Mouse (Mus musculus): ENCODE results near the gene Rgl2. TPM values are rescaled to one million over a fixed set of nuclear protein-coding genes. Genes with fewer than 3 reads are reported as not detected.
A peak's percentile ranks its signal among the peaks of the same experiment; 100 is the strongest.

Rgl2 gene
- polyA plus RNA-seq, 1 experiment from 2014 or later = 59.2 TPM

DNA sequence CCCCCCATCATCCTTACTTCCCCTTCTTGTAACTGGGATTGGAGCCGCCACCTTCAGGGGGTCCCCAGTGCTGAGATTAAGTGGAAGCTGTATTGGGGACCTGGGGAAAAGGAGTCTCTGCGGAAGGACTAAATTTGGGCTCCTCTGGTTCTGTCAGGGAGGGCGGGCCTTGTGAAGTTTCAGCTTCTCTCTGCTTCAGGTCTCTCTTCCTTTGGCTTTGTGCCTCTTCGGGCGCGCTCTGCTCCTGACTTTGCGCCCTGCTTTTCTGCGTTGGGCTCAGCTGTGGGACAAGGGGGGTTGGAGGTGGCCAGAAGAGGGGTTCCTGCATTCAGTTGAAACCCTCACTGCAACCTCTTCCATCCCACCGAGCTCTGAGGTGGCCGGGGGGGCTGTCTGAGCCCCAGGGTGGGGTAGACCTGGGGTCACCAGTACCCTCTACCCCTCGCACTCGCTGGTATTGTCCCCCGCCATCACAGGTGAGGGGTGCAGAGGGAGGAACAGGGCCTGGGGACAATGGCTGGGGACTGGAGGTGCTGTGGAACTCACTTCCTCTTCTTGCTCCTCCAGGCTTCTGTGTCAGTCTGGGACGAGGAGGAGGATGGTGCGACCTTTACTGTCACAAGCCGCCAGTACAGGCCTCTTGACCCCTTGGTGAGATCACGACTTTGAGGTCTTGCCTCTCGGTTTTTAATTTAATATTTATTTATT is 2.0 kb downstream of the Rgl2 start:
- H3K27ac ChIP-seq = no peak overlapping the region

GRCm38 (mm10) chr17:33931947-33932346 is 2.6 kb downstream of the Rgl2 start:
- Histone ChIP-seq H3K36me3 (peaks cover 55% of the 10 kb centered on the region), H3K27ac (no peak overlapping the region), H3K9ac (no peak overlapping the region), H3K4me2 (replicated peaks) (peak overlapping the region; percentile 98; the same call in 1 of the 2 replicates), H3K4me1 (peaks cover 24% of the 10 kb centered on the region), H3K9me3 (no peaks in the 10 kb centered on the region), H3K27me3 (no peaks in the 10 kb centered on the region), H3K4me3 (peak overlapping the region; percentile 87; the same call in 1 of the 2 replicates)
- ATAC-seq (ENCODE audit: low FRiP score, low read depth) = no peak
- 91% methylated on average over 11 of the region's 11 CpGs for WGBS

More for the DNA sequence above, 2.0 kb downstream of the Rgl2 start:
- no peaks in the 10 kb centered on the region for H3K9me3 ChIP-seq
- H3K9ac ChIP-seq = peak overlapping the region; percentile 89
- H3K36me3 ChIP-seq = peaks cover 52% of the 10 kb centered on the region
- WGBS = 37% methylated on average over 18 of the region's 18 CpGs
- peak overlapping the region; percentile 98 for H3K4me2 ChIP-seq (replicated peaks)
- ATAC-seq (ENCODE audit: low FRiP score, low read depth) = no peak
- H3K4me1 ChIP-seq = peaks cover 24% of the 10 kb centered on the region
- H3K27me3 ChIP-seq = no peaks in the 10 kb centered on the region
- peak overlapping the region; percentile 87 for H3K4me3 ChIP-seq

GRCm38 (mm10) chr17:33932448-33932847 is 3.1 kb downstream of the Rgl2 start:
- no peaks in the 10 kb centered on the region for H3K9me3 ChIP-seq
- H3K27ac ChIP-seq = no peak overlapping the region
- no peak for ATAC-seq (ENCODE audit: low FRiP score, low read depth)
- H3K9ac ChIP-seq = no peak overlapping the region
- peaks cover 56% of the 10 kb centered on the region for H3K36me3 ChIP-seq
- peaks cover 24% of the 10 kb centered on the region for H3K4me1 ChIP-seq
- H3K27me3 ChIP-seq = no peaks in the 10 kb centered on the region
- H3K4me2 ChIP-seq (replicated peaks) = no peak overlapping the region
- no peak overlapping the region for H3K4me3 ChIP-seq
- 88% methylated on average over 14 of the region's 14 CpGs for WGBS

- peaks cover 21% of the 10 kb centered on the region for H3K4me1 ChIP-seq
- WGBS = 88% methylated on average over 15 of the region's 15 CpGs
Observed at GRCm38 (mm10) chr17:33932970-33933369, 3.6 kb downstream of the Rgl2 start.

DNA sequence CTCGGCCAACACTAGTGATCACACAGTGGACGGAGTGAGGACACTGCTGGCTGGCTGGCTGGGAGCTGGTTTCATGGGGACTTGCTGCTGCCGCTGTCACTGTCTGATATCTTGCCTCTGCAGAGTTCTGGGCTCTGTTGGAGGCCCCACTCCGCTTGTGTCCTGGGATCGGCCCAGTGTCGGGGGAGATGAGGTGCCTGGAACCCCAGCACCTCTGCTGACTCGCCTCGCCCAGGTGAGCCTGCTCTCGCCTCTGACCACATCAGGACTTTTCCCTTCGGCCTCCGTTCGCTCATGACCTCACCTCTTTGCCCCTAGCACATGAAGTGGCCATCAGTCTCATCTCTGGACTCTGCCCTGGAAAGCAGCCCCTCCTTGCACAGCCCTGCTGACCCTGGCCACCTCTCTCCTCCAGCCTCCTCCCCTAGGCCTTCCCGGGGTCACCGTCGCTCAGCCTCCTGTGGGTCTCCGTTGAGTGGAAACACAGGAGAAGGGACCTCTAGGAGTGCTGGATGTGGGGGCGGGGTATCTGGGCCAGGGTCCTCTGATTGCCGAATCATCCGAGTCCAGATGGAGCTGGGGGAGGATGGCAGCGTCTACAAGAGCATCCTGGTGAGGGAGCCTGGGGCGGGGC is 6.2 kb downstream of the Rgl2 start:
- Histone ChIP-seq H3K9ac (no peak overlapping the region), H3K4me1 (peaks cover 24% of the 10 kb centered on the region), H3K36me3 (peaks cover 69% of the 10 kb centered on the region), H3K9me3 (no peaks in the 10 kb centered on the region), H3K4me2 (replicated peaks) (no peak overlapping the region), H3K27ac (no peak overlapping the region), H3K4me3 (no peak overlapping the region), H3K27me3 (no peaks in the 10 kb centered on the region)
- ATAC-seq (ENCODE audit: low FRiP score, low read depth) = no peak
- WGBS = 86% methylated on average over 21 of the region's 21 CpGs

More at GRCm38 (mm10) chr17:33932970-33933369, 3.6 kb downstream of the Rgl2 start:
- Histone ChIP-seq H3K9me3 (no peaks in the 10 kb centered on the region), H3K4me2 (replicated peaks) (no peak overlapping the region), H3K4me3 (no peak overlapping the region), H3K27me3 (no peaks in the 10 kb centered on the region), H3K36me3 (peaks cover 58% of the 10 kb centered on the region), H3K27ac (no peak overlapping the region), H3K9ac (no peak overlapping the region)
- ATAC-seq (ENCODE audit: low FRiP score, low read depth) = no peak

GRCm38 (mm10) chr17:33936993-33937392 is 7.7 kb downstream of the Rgl2 start:
- no peak for ATAC-seq (ENCODE audit: low FRiP score, low read depth)
- 83% methylated on average over 15 of the region's 15 CpGs for WGBS
- H3K36me3 ChIP-seq = peaks cover 68% of the 10 kb centered on the region

GRCm38 (mm10) chr17:33938783-33939182 is 9.4 kb downstream of the Rgl2 start:
- H3K27ac ChIP-seq = no peak overlapping the region
- ATAC-seq (ENCODE audit: low FRiP score, low read depth) = no peak
- 81% methylated on average over 11 of the region's 11 CpGs for WGBS
- peak overlapping the region; percentile 98 for H3K4me2 ChIP-seq (replicated peaks)
- H3K9ac ChIP-seq = no peak overlapping the region
- no peaks in the 10 kb centered on the region for H3K9me3 ChIP-seq
- no peaks in the 10 kb centered on the region for H3K27me3 ChIP-seq
- peak overlapping the region; percentile 84 for H3K4me3 ChIP-seq
- H3K36me3 ChIP-seq = peaks cover 64% of the 10 kb centered on the region
- H3K4me1 ChIP-seq = peaks cover 21% of the 10 kb centered on the region

More at GRCm38 (mm10) chr17:33936993-33937392, 7.7 kb downstream of the Rgl2 start:
- H3K4me3 ChIP-seq = no peak overlapping the region
- H3K9me3 ChIP-seq = no peaks in the 10 kb centered on the region
- no peak overlapping the region for H3K9ac ChIP-seq
- H3K27ac ChIP-seq = no peak overlapping the region
- no peaks in the 10 kb centered on the region for H3K27me3 ChIP-seq
- peaks cover 21% of the 10 kb centered on the region for H3K4me1 ChIP-seq
- no peak overlapping the region for H3K4me2 ChIP-seq (replicated peaks)

GRCm38 (mm10) chr17:33940206-33940805 is 11.0 kb downstream of the Rgl2 start, which contains the start of the genes Pfdn6 and Wdr46:
Gene Pfdn6, minus strand, starts transcription at chr17:33940343.
Gene Wdr46, plus strand, starts transcription at chr17:33940660.
- Histone ChIP-seq H3K9me3 (no peaks in the 10 kb centered on the region), H3K4me1 (peaks cover 21% of the 10 kb centered on the region), H3K9ac (peak within 1 kb of the TSS; percentile 87), H3K27me3 (no peaks in the 10 kb centered on the region), H3K4me2 (replicated peaks) (peak within 1 kb of the TSS; percentile 98), H3K4me3 (peak within 1 kb of the TSS; percentile 84), H3K36me3 (peaks cover 63% of the 10 kb centered on the region), H3K27ac (no peak within 1 kb of the TSS)
- ATAC-seq (ENCODE audit: low FRiP score, low read depth) = peak; percentile 93
- WGBS = under 1% methylated on average over 36 of the region's 36 CpGs

DNA sequence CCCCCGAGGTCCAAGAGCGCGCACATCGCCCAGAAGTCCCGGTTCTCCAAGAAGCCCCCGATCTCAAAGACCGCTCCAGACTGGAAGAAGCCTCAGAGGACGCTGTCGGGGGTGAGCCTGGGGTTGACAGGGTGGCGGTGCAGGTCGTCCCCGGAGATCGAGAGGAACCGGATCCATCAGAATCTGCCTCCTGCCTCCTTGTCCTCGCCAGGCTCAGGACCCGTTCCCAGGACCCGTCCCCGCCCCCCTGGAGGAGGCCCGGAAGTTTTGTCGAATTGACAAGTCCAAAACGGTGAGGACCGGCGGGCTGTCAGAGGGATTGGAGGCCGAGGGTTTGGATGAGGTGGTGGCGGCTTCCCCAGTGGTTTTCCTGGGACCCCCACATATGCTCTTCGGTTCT is 11.6 kb downstream of the Rgl2 start:
- 4% methylated on average over 26 of the region's 26 CpGs for WGBS
- H3K27me3 ChIP-seq = no peaks in the 10 kb centered on the region

DNA sequence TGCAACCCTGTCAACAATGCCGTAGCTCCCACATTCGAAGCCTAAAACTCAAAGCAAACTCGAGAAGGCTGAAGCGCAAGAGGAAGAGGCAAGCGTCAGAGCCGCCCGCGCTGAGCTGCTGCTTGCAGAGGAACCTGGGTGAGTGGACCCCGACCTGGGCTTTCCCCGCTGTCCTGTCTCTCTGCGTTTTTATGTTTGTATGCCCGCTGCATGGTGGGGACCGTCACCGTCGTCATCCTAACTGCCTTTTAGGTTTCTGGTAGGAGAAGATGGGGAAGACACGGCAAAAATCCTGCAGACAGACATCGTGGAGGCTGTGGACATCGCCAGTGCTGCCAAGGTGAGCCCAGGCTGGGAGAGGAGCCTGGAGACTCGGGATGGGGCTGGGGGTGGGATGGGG is 12.0 kb downstream of the Rgl2 start:
- no peak for ATAC-seq (ENCODE audit: low FRiP score, low read depth)
- peaks cover 21% of the 10 kb centered on the region for H3K4me1 ChIP-seq
- peak overlapping the region; percentile 84 for H3K4me3 ChIP-seq
- peak overlapping the region; percentile 87 for H3K9ac ChIP-seq
- WGBS = 57% methylated on average over 19 of the region's 19 CpGs
- H3K9me3 ChIP-seq = no peaks in the 10 kb centered on the region
- H3K36me3 ChIP-seq = peaks cover 63% of the 10 kb centered on the region
- no peaks in the 10 kb centered on the region for H3K27me3 ChIP-seq
- H3K27ac ChIP-seq = no peak overlapping the region
- peak overlapping the region; percentile 98 for H3K4me2 ChIP-seq (replicated peaks)

More for the DNA sequence above, 11.6 kb downstream of the Rgl2 start:
- peak overlapping the region; percentile 84 for H3K4me3 ChIP-seq
- H3K36me3 ChIP-seq = peaks cover 63% of the 10 kb centered on the region
- H3K4me2 ChIP-seq (replicated peaks) = peak overlapping the region; percentile 98
- no peaks in the 10 kb centered on the region for H3K9me3 ChIP-seq
- H3K27ac ChIP-seq = no peak overlapping the region
- H3K9ac ChIP-seq = peak overlapping the region; percentile 87
- ATAC-seq (ENCODE audit: low FRiP score, low read depth) = peak; percentile 17; the same call in 1 of the 2 replicates
- peaks cover 21% of the 10 kb centered on the region for H3K4me1 ChIP-seq

GRCm38 (mm10) chr17:33943454-33943853 is 14.1 kb downstream of the Rgl2 start:
- Histone ChIP-seq H3K36me3 (peaks cover 65% of the 10 kb centered on the region), H3K4me3 (no peak overlapping the region), H3K9me3 (no peaks in the 10 kb centered on the region), H3K4me1 (peaks cover 21% of the 10 kb centered on the region), H3K9ac (no peak overlapping the region), H3K27me3 (no peaks in the 10 kb centered on the region), H3K4me2 (replicated peaks) (no peak overlapping the region), H3K27ac (no peak overlapping the region)
- 94% methylated on average over 15 of the region's 15 CpGs for WGBS
- ATAC-seq (ENCODE audit: low FRiP score, low read depth) = no peak
